Mouse (Mus musculus): ENCODE results near the gene Tex264.

GRCm38 (mm10) chr9:106729416-106729815, 43.7 kb upstream of the Tex264 start:
- TF ChIP-seq CTCF (IDR thresholded peaks at IDR 0.05) = no peak
- no peak for TF ChIP-seq EP300 (IDR thresholded peaks at IDR 0.05)
